Mouse (Mus musculus): ENCODE results near the gene Wdr83.

Gene Wdr83

GRCm38 (mm10) chr8:85026670-85027515 lies 54.2 kb downstream of the Wdr83 start, which contains the start of gene Trir:
Gene Trir (plus strand): TSS chr8:85026823.
- no peak for TF ChIP-seq NANOG (IDR thresholded peaks at IDR 0.05; ENCODE audit: borderline replicate concordance, low read length)
- TF ChIP-seq CTCF (conservative IDR thresholded peaks at IDR 0.05; ENCODE audit: low read length) = no peak
- no peak for TF ChIP-seq POU5F1 (IDR thresholded peaks at IDR 0.05; ENCODE audit: borderline replicate concordance, low read length)

GRCm38 (mm10) chr8:85025098-85025932 lies 55.8 kb downstream of the Wdr83 start, which contains the start of gene Asna1:
Gene Asna1 (minus strand): TSS chr8:85025281.
- Histone ChIP-seq H3K36me3 (ENCODE audit: insufficient read depth, low read length) (peaks cover 63% of the 10 kb centered on the region), H3K4me3 (replicated peaks; ENCODE audit: low read length) (peak within 1 kb of the TSS; percentile 100), H3K9me3 (ENCODE audit: low read length) (no peaks in the 10 kb centered on the region), H3K4me1 (replicated peaks; ENCODE audit: low read depth, low read length) (peaks cover 76% of the 10 kb centered on the region), H3K27me3 (ENCODE audit: insufficient read depth, low read length) (no peaks in the 10 kb centered on the region)
- no peak for TF ChIP-seq POU5F1 (IDR thresholded peaks at IDR 0.05; ENCODE audit: borderline replicate concordance, low read length)
- no peak for TF ChIP-seq NANOG (IDR thresholded peaks at IDR 0.05; ENCODE audit: borderline replicate concordance, low read length)
- TF ChIP-seq CTCF (conservative IDR thresholded peaks at IDR 0.05; ENCODE audit: low read length) = no peak

More at GRCm38 (mm10) chr8:85026670-85027515, 54.2 kb downstream of the Wdr83 start, which contains the start of gene Trir:
- peak within 1 kb of the TSS; percentile 100 for H3K4me3 ChIP-seq (replicated peaks; ENCODE audit: low read length)
- H3K4me1 ChIP-seq (replicated peaks; ENCODE audit: low read depth, low read length) = peaks cover 73% of the 10 kb centered on the region
- H3K9me3 ChIP-seq (ENCODE audit: low read length) = no peaks in the 10 kb centered on the region
- H3K36me3 ChIP-seq (ENCODE audit: insufficient read depth, low read length) = peaks cover 62% of the 10 kb centered on the region
- H3K27me3 ChIP-seq (ENCODE audit: insufficient read depth, low read length) = no peaks in the 10 kb centered on the region
